Mouse (Mus musculus): ENCODE measurements around the gene Prex1. TPM values are rescaled to one million over a fixed set of nuclear protein-coding genes. Genes with fewer than 3 reads are reported as not detected.

Gene Prex1
- total RNA-seq, 2 experiments from 2014 or later = 15.9 to 19.8 TPM

DNA sequence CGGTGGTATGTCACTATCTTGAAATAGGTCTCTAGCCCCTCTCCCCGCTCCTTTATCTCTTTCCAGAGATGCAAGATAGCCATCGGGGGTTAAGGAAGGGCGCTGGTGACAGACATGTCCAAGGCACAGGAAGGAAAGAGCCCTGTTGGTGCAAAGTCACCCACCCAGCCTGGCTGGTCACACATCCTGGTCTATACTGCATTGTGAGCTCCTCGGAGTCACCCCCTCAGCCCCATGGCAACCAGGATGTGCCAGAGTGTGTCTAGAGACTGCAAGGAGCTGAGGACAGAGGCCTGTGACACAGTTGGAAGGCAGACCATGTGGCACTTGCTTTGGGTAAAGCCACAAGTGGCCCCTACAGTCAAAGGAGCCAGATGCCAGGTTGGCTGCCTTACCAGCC lies 94.4 kb downstream of the Prex1 start:
- no peak for ATAC-seq (replicated peaks; ENCODE audit: low FRiP score, poor library complexity, severe bottlenecking)

- ATAC-seq (replicated peaks; ENCODE audit: low FRiP score, poor library complexity, severe bottlenecking) = no peak
Measured at GRCm38 (mm10) chr2:166617706-166618105, 95.9 kb downstream of the Prex1 start.

GRCm38 (mm10) chr2:166615338-166616075 lies 98.1 kb downstream of the Prex1 start:
- ATAC-seq (replicated peaks; ENCODE audit: low FRiP score, poor library complexity, severe bottlenecking) = no peak

GRCm38 (mm10) chr2:166610271-166610670 lies 103.4 kb downstream of the Prex1 start:
- ATAC-seq (replicated peaks; ENCODE audit: low FRiP score, poor library complexity, severe bottlenecking) = no peak

DNA sequence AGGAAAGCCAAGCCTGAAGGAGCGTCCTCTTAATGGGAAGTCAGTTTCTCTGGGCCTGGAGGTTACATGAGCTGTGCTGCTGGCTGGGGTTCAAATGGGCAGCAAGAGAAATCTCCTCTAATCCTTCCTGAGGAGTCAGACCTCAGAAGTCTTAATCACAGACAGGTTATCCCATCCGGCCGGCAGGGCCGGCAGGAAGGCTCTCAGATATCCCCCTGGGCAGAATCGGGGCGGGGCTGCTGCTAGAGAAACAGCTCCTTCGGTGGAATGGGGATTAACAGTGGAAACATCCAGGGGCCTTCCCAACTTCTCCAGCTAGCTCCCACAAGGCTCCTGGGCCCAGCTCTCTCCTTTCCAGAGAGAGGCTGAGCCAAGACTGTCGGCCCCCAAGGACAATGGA lies 105.1 kb downstream of the Prex1 start:
- ATAC-seq (replicated peaks; ENCODE audit: low FRiP score, poor library complexity, severe bottlenecking) = no peak

DNA sequence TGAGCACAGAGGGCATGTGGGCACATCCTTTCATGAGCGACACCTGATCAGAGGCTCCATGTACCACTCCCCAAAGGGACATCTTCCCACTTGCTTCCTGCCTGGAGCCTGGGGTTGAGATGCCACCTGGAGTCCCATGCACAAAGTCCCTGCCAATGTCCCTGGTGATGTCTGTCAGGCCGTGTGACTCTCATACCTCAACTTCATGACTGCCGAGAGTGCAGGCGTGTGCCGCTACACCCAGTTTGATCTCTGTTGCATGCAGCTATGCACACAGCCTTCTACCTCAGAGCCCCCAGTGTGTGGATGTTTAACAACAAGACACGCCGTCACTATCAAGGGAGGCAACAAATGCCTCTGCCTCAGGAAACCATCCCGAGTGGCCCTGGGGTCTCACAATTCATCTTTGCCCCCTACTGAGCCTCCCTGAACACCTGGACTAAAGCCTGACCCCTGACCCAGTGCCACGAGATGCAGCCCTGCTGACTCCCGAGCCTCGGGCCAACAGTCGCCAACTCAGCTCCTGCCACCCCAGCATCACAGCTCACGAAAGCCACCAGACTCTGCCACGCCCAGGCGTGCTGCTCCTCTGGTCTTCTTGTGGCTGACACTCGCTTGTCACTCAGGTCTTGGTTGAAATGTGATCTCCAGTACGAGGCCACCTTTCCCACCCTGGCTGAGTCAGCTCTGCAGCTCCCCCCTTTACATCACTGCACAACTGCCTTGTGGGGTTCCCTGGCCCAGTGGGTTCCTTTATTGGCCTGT lies 107.0 kb downstream of the Prex1 start:
- ATAC-seq (replicated peaks; ENCODE audit: low FRiP score, poor library complexity, severe bottlenecking) = no peak

DNA sequence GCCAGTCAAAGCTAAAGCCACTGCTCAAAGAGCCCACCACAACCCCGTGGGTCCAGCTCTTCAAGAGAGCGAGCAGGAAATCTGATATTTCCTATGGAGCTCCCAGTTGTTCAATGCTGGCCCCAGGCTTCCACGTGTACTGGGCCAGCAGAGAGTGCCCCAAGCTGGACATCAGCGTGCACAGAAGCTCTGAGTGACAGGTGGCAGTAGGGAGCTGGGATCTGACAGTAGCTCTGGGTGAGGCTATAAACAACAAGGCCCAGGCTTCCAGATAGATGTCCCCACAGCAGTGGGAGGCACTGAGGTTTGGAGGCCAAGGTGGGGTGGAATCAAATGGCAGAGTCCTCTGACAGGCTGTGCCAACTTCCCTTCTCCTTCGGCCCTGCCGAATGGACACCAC lies 107.6 kb downstream of the Prex1 start:
- ATAC-seq (replicated peaks; ENCODE audit: low FRiP score, poor library complexity, severe bottlenecking) = no peak

DNA sequence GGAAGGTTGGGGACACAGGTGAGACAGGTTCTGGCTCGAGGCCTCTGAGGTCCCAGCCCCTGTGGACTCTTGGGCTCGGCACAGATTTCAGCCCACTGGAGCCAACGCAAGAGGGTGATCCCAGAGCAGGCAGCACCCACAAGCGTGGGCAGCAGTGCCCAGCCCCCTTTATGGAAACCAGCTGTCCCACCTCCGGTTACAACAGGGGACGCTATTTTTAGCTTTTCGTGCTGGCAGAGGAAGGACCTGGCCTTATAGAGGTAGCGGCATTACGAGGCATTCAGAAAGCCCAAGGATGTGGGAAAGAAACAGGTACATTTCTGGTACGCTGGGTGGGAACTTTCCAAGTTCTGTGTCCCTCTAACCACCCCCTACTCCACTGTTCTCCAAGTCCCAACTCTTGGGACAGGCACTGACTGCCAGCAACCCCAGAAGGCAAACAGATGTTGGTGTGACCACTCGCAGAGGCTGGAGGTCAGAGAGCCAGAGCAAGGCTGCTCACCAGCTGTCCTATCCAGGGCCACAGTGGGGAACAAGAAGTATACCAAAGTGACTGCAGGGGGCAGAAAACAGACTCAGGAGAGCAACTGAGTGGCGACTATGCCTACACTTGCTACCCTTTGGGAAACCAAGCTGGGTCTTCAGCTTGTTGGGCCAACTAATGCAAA lies 108.3 kb downstream of the Prex1 start:
- no peak for ATAC-seq (replicated peaks; ENCODE audit: low FRiP score, poor library complexity, severe bottlenecking)

DNA sequence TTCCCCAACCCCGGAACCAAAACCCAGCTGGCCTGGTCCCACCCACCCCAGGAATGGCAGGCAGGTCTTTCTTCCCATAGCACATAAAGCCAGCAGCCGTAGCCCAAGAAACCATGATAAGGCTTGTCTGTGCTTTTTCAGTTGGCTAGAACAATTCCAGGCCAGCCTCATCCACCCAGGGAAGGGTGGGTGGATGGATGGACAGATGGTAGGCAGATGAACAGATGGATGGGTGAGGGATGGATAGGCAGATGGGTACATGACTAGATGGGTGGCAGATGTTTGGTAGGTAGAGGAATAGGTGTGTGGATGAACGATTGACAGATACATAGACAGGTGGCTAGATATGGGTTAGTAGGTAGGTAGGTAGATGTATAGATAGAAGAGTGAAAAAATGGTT lies 110.7 kb downstream of the Prex1 start:
- no peak for ATAC-seq (replicated peaks; ENCODE audit: low FRiP score, poor library complexity, severe bottlenecking)

- no peak for ATAC-seq (replicated peaks; ENCODE audit: low FRiP score, poor library complexity, severe bottlenecking)
Measured at GRCm38 (mm10) chr2:166601420-166601819, 112.2 kb downstream of the Prex1 start.

DNA sequence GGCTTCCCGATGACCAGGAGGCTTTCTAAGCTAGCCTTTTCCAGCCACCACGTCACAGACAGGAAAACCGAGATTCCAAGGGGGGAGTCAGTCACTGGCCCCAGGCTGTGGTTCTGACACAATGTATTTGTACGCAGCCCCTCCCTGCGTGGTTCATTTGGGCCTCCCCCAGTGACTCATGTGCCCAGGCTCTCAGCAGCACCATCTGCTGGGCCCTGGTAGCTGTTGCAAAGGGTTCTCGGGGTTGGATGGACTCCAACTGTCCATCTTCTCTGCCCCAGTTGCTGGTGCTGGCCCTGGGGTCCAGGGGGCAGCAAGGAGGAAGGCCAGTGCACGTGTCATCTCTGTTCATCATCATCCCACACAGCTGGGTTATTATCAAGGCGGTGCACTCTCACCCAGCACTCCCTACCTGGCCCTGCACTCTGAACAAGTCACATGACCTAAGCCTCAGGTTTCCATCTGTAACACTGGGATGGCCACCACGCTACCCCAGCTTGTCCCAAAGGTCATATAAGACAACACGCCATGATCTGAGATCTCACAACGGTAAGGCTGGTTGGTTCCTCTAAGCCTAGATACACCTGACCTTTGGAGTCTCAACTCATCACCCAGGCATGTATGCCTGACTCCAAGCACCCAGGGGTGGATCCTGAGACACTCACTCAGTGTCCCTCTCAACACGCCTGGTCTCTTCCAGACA lies 115.0 kb downstream of the Prex1 start:
- no peak for ATAC-seq (replicated peaks; ENCODE audit: low FRiP score, poor library complexity, severe bottlenecking)

DNA sequence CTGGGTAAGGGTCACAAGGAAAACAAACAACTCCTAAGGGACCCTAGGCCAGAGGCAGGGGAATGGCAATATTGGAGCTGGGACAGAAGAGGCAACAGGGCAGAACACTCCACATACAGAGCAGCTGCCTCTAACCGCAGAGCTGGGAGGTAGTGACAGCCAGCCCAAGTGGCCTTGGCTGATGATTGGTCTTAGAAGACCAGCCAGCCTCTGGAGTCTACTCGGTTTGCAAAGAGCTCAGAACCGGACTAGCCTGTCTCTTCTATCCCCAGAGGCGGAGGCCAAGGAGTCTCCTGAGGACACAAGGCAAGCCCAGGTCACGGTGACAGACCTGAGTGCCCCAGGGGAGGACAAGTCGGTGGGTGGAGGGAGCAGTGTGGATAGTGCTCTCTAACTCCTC lies 115.9 kb downstream of the Prex1 start:
- no peak for ATAC-seq (replicated peaks; ENCODE audit: low FRiP score, poor library complexity, severe bottlenecking)

DNA sequence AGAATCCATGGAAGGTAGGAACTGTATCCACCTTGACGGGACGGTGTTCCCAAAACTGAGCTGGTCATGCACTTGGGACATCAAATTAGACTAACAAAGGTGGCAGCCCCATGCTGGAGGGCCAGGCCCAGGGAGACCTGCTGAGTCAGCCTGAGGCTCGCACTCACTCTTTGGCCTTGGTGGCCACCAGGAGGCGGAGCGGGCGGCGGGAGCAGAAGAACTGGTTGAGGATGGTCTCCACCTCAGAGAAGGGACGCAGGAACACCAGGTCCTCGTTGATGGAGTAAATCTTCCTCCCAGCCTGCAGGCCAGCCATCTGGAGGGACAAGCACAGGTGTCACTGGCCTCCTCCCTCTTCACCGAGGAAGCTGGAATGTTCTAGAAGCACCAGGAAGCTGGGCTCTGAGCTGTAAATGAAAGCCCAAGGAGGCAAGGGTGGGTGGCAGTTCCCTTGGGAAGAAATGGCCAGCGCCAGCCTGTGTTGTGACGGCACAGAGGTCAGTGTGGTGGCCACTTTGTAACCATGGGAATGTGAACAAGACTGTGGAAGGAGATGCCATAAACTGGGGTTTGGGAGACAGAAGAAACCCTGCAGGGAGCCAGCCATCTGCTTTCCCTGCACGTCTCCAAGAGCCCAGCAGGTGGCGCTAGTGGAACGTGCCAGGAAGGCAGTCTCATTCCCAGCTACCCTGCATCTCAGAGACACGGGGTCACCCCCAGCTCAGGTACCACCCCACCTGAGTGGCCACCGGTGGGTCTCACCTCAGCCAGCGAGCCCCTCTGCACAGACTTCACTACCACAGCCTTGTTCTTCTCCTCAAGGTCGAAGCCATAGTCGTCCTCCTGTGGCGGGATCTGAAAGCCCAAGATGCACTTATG lies 121.4 kb downstream of the Prex1 start:
- ATAC-seq (replicated peaks; ENCODE audit: low FRiP score, poor library complexity, severe bottlenecking) = peak; percentile 75

- no peak for ATAC-seq (replicated peaks; ENCODE audit: low FRiP score, poor library complexity, severe bottlenecking)
Measured at GRCm38 (mm10) chr2:166584491-166584890, 129.1 kb downstream of the Prex1 start.

GRCm38 (mm10) chr2:166583292-166583691 lies 130.3 kb downstream of the Prex1 start:
- ATAC-seq (replicated peaks; ENCODE audit: low FRiP score, poor library complexity, severe bottlenecking) = 0 out of 2 replicates have a peak, but pooled peaks have one; percentile 13

DNA sequence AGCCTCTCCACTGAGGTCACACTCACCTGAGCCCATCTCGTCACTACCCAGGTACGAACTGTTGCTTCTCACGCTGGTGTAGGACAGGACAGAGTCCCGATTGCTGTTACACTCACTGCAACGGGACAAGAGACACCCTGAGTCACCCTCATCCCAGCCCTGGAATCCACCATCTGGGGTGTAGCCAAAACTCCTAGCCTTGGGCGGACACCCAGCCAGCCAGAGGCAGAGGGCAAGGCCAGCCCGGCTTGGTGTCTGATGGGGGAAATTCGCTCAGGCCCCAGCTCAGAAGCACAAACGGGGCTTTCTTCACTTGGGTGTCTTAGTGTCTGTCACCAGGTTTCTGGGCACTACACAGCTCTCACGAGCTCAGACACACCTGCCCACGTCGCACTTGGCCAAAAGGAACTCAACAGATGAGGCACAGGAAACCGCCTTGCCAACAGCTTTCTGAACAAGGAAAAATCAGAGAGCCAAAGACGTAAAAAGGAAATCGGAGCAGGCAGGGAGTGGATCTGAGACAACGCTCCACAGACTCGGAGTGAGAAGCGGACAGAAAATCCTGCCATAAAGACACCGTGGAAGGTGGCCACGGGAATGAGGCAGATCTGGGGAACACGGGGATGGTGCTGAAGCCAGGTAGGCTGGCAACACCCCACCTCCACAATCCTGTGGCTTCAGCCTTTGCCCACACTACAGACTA lies 131.6 kb downstream of the Prex1 start:
- ATAC-seq (replicated peaks; ENCODE audit: low FRiP score, poor library complexity, severe bottlenecking) = no peak

DNA sequence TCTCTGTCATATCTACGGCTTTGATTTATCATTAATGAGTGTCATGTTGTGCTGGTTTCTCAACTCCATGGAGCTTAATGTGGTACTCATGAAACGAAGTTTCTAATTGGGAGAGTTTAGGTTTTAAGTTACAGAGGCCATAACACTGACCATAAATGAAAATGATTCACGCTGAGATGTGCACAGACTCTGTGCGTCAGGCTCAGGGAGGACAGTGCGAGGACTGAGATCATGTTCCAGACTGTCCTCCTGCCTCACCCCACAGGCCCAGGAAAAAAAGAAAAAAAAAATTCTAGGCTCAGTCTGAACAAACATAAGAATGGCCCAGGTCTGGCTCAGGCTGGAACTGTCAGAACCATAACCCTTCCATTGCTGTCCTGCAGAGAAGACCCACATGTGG lies 133.8 kb downstream of the Prex1 start:
- no peak for ATAC-seq (replicated peaks; ENCODE audit: low FRiP score, poor library complexity, severe bottlenecking)

DNA sequence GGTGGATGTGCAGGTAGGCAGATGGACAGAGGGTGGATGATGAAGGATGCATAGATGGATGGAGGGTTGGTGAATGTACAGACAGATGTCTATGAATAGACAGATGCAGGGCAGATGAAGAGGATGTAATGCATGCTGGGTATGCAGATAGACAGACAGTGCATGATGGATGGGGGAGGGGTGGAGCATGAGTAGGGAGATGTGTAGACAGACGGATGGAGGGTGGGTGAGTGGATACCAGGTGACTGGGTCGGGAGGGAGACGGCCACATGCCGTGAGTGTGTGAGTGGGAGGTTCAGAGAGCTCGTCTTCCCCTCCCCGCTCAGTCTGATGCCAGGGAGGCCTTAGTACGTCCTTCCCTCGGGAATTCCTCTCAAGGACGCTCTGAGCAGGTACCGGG lies 134.3 kb downstream of the Prex1 start:
- no peak for ATAC-seq (replicated peaks; ENCODE audit: low FRiP score, poor library complexity, severe bottlenecking)

DNA sequence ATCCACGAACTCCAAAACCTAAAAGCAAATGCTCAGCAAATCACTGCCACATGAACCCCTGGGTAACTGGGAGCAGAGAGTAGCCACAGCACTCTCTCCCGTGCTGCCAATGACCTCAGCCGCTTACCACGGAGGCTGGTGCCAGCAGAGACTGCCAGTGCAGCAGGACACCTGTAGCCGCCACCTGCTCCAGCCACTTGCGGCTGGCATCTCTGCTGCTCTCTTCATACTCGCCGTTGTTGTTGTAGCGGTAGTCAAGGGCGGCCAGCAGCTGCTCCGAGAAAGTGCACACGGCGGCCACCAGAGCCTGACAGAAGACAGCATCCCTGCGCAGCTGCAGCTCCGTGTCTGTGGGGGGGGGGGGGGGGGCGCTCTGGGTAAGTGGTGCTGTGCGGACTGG lies 138.2 kb downstream of the Prex1 start:
- no peak for ATAC-seq (replicated peaks; ENCODE audit: low FRiP score, poor library complexity, severe bottlenecking)
